Mouse (Mus musculus) kidney, embryonic 15.5 days (tissue): Measurements from ENCODE around the gene Mid1. TPM values are rescaled to one million over a fixed set of nuclear protein-coding genes. Genes with fewer than 3 reads are reported as not detected.
"Not testable (repeated sequence)": the region's sequence is repeated elsewhere in the genome, so short reads cannot be mapped to it uniquely, and the experiment has no call there.

ENCODE experiments used
- ATAC-seq: fragments of 200-750 bp; cut with Nextera tagmentation; replicated peaks from 2 replicates; pipeline ENCODE4 v1.8.0; 2017; ENCODE audit warnings: moderate TSS enrichment; ENCODE audit not compliant: low FRiP score
- H3K27ac ChIP-seq: fragments of 300-500 bp; sonication (generic); 2 replicates; pipeline ENCODE4 v1.5.1; 2015; ENCODE audit warnings: mild to moderate bottlenecking, inconsistent platforms
- H3K27me3 ChIP-seq: fragments of 300-500 bp; sonication (generic); 2 replicates; pipeline ENCODE4 v1.6.1; 2015; ENCODE audit warnings: inconsistent platforms
- H3K36me3 ChIP-seq: fragments of 300-500 bp; sonication (generic); 2 replicates; pipeline ENCODE4 v1.6.1; 2015; ENCODE audit warnings: inconsistent platforms
- H3K4me1 ChIP-seq: fragments of 300-500 bp; sonication (generic); 2 replicates; pipeline ENCODE4 v1.6.1; 2015; ENCODE audit warnings: inconsistent platforms
- H3K4me2 ChIP-seq: fragments of 300-500 bp; sonication (generic); 2 replicates; pipeline ENCODE4 v1.6.1; 2015; ENCODE audit warnings: moderate library complexity, mild to moderate bottlenecking, inconsistent platforms
- H3K4me3 ChIP-seq: fragments of 300-500 bp; sonication (generic); replicated peaks from 2 replicates; pipeline ENCODE4 v1.5.1; 2015; ENCODE audit warnings: mild to moderate bottlenecking, inconsistent platforms
- H3K9ac ChIP-seq: fragments of 300-500 bp; sonication (generic); 2 replicates; pipeline ENCODE4 v1.6.1; 2015; ENCODE audit warnings: mild to moderate bottlenecking, inconsistent platforms
- H3K9me3 ChIP-seq: fragments of 300-500 bp; sonication (generic); replicated peaks from 2 replicates; pipeline ENCODE4 v1.6.1; 2016; ENCODE audit warnings: inconsistent platforms
- WGBS: fragments of 180-500 bp; shearing (Covaris S2); methylation state at CpG from one replicate; pipeline ENCODE4 v1.1.7; 2015; ENCODE audit warnings: mixed read lengths; 5-methylcytosine and 5-hydroxymethylcytosine counted together
- polyA plus RNA-seq: library from polyadenylated mRNA; unstranded; fragments of >200 nt; fragmentation: Nextera tagmentation; extraction: Ambion mirVana; gene quantifications from 2 replicates; pipeline ENCODE4 v1.2.1, GENCODE M21; 2015

Gene Mid1
- polyA plus RNA-seq, 1 experiment from 2014 or later: 11.4 TPM

DNA sequence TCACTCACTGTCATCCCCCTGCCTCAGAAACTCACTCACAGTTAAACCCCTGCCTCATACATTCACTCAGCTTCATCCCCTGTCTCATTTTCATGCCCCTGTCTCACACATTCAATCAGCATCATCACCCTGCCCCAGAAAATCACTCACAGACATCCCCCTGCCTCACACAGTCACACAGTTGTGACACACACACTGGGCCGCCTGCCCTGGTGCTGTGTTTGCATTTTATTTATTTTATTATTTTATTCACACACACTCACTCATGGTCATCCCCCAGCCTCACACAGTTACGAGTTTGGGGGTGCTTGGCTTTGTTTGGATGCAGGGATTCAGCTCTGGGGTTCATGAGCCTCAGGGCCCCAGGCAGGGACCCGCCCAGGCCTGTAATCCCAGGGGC is 323.6 kb downstream of the Mid1 start:
- 42% methylated on average over 3 of the region's 3 CpGs for WGBS
- not testable (repeated sequence) for H3K4me3 ChIP-seq, H3K9ac ChIP-seq, H3K4me2 ChIP-seq, ATAC-seq, H3K27me3 ChIP-seq, H3K4me1 ChIP-seq, H3K27ac ChIP-seq
- Histone ChIP-seq H3K9me3 (peaks cover 38% of the 10 kb centered on the region), H3K36me3 (peaks cover 16% of the 10 kb centered on the region)

DNA sequence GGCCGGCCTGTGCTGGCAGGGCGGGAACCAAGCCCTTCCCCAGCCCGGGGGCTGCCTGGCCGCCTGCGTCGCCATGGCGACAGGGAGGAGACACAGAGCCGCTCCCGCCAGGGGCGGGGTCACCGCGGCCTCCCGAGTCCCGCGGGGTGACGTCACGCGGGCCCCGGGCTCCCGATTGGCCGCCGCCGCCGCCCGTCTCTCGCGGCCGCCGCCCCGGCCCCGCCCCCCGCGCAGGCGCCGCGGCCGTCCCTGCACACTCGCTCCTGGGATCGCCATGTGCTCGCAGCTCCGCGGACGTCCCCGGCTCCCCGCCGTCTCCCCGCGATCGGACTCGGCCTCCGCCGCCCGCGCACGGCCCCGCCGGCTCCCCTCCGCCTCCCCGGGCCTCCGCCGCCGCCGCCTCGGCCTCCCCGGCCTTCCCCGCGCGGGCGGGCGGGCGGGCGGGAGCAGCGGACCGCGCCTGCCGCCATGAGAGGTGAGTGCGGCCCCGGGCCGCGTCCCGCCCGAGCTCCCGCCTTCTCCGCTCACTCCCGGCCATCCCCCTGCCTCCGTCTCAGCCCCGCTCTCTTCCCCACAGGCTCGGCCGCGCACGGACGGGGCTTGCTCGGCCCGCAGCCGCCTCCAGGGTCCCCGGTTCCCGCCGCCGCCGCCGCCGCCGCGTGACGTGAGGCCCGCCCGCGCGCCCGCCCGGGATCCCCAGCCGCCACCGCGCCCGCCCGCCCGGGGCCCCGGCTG is 324.2 kb downstream of the Mid1 start, which contains the start of gene Gm21887:
Gm21887 (plus strand) TSS at position 644 of the 735 bp plus-strand sequence.
- Histone ChIP-seq H3K4me2 (peak within 1 kb of the TSS; percentile 45), H3K9ac (peak within 1 kb of the TSS; percentile 63), H3K36me3 (peaks cover 20% of the 10 kb centered on the region), H3K27ac (peak within 1 kb of the TSS; percentile 86), H3K9me3 (peaks cover 34% of the 10 kb centered on the region), H3K4me3 (peak within 1 kb of the TSS; percentile 54)
- not testable (repeated sequence) for H3K27me3 ChIP-seq, H3K4me1 ChIP-seq
- peak; percentile 88 for ATAC-seq
- WGBS: 72% methylated on average over 116 of the region's 118 CpGs

DNA sequence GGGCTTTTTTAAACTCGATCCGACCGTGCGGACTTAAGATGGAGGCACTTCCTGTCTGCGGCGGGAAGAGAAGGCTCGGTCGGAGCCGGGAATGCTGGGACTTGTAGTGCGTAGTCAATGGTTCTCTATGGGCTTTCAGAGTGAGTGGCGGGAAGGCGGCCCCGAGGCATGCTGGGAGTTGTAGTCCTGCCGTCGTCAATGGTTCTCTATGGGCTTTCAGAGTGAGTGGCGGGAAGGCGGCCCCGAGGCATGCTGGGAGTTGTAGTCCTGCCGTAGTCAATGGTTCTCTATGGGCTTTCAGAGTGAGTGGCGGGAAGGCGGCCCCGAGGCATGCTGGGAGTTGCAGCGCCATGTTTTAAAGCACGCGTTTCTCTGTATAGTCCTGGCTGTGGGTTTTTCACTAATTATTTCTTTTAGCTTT is 324.8 kb downstream of the Mid1 start:
- Histone ChIP-seq H3K36me3 (peaks cover 20% of the 10 kb centered on the region), H3K9ac (peak overlapping the region; percentile 63), H3K27ac (peak overlapping the region; percentile 86), H3K4me3 (peak overlapping the region; percentile 54), H3K9me3 (peaks cover 31% of the 10 kb centered on the region)
- not testable (repeated sequence) for H3K4me1 ChIP-seq, H3K4me2 ChIP-seq, H3K27me3 ChIP-seq
- ATAC-seq: peak; percentile 97
- WGBS: 58% methylated on average over 25 of the region's 25 CpGs

DNA sequence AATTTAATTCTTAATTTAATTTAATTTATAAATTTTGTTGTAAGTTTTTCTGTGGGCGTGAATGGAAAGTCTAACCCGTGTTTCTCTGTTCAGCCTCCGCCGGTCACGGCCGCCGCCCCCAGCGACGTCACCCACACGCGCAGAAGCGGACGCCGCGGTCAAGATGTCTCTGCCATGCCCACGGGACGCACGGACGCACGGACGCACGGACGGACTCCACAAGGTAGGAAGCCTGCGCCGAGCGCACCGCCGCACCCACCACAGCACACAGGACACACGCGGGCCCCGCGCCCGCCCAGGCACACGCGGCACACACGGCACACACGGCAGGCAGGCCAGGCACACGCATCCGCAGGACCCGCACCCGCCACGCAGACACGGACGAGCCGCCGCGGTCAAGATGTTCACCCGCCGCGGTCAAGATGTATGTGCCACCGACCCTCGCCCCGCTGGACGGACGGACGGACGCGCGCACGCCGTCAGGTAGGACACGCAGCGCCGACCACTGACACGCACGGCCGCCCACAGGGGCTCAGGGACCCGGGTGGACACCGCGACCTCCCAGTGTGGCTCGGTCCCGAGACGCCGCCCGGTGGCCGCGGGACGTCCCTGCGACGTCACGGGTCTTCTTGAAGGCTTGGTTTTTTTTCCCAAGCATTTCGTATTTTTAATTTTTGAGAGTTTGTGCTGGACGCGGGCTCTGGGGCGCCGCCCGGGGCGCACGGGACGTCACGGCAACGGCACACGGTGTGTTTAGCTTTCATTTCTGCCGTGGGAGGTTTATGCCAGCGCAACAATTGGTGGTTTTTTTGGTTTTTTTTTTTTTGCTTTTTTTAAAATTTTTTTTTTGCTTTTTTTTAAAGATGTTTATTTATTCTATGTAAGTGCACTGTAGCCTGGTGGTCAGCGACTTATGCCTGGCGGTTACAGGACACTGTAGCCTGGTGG is 325.9 kb downstream of the Mid1 start:
- not testable (repeated sequence) for H3K4me1 ChIP-seq, H3K27ac ChIP-seq, H3K9ac ChIP-seq, H3K27me3 ChIP-seq
- Histone ChIP-seq H3K9me3 (peaks cover 31% of the 10 kb centered on the region), H3K36me3 (peaks cover 20% of the 10 kb centered on the region), H3K4me3 (peak overlapping the region; percentile 30), H3K4me2 (peak overlapping the region; percentile 45)
- peak; percentile 24 for ATAC-seq
- WGBS: 81% methylated on average over 97 of the region's 97 CpGs

DNA sequence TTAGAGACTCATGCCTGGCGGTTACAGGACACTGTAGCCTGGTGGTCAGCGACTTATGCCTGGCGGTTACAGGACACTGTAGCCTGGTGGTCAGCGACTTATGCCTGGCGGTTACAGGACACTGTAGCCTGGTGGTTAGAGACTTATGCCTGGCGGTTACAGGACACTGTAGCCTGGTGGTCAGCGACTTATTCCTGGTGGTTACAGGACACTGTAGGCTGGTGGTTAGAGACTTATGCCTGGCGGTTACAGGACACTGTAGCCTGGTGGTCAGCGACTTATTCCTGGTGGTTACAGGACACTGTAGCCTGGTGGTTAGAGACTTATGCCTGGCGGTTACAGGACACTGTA is 326.5 kb downstream of the Mid1 start:
- H3K4me3 ChIP-seq, H3K4me2 ChIP-seq, H3K9ac ChIP-seq, H3K4me1 ChIP-seq, H3K27ac ChIP-seq, H3K27me3 ChIP-seq, ATAC-seq: not testable (repeated sequence)
- 86% methylated on average over 5 of the region's 10 CpGs for WGBS
- Histone ChIP-seq H3K36me3 (peaks cover 23% of the 10 kb centered on the region), H3K9me3 (peaks cover 31% of the 10 kb centered on the region)

DNA sequence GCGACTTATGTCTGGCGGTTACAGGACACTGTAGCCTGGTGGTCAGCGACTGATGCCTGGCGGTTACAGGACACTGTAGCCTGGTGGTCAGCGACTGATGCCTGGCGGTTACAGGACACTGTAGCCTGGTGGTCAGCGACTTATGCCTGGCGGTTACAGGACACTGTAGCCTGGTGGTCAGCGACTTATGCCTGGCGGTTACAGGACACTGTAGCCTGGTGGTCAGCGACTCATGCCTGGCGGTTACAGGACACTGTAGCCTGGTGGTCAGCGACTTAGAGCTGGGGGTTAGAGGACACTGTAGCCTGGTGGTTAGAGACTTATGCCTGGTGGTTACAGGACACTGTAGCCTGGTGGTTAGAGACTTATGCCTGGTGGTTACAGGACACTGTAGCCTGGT is 328.4 kb downstream of the Mid1 start:
- H3K4me3 ChIP-seq, H3K9ac ChIP-seq, H3K4me2 ChIP-seq, H3K27me3 ChIP-seq, ATAC-seq, H3K27ac ChIP-seq: not testable (repeated sequence)
- Histone ChIP-seq H3K9me3 (peaks cover 24% of the 10 kb centered on the region), H3K4me1 (peaks cover 10% of the 10 kb centered on the region; the same call in 1 of the 2 replicates), H3K36me3 (peaks cover 36% of the 10 kb centered on the region)
- WGBS: 80% methylated on average over 1 of the region's 13 CpGs

DNA sequence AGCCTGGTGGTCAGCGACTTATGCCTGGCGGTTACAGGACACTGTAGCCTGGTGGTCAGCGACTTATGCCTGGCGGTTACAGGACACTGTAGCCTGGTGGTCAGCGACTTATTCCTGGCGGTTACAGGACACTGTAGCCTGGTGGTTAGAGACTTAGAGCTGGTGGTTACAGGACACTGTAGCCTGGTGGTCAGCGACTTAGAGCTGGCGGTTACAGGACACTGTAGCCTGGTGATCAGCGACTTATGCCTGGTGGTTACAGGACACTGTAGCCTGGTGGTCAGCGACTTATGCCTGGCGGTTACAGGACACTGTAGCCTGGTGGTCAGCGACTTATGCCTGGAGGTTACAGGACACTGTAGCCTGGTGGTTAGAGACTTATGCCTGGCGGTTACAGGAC is 329.0 kb downstream of the Mid1 start:
- H3K9ac ChIP-seq, H3K4me3 ChIP-seq, ATAC-seq, H3K4me1 ChIP-seq, H3K27me3 ChIP-seq, H3K27ac ChIP-seq, H3K4me2 ChIP-seq: not testable (repeated sequence)
- Histone ChIP-seq H3K9me3 (peaks cover 27% of the 10 kb centered on the region), H3K36me3 (peaks cover 42% of the 10 kb centered on the region)
- WGBS: 80% methylated on average over 5 of the region's 13 CpGs

DNA sequence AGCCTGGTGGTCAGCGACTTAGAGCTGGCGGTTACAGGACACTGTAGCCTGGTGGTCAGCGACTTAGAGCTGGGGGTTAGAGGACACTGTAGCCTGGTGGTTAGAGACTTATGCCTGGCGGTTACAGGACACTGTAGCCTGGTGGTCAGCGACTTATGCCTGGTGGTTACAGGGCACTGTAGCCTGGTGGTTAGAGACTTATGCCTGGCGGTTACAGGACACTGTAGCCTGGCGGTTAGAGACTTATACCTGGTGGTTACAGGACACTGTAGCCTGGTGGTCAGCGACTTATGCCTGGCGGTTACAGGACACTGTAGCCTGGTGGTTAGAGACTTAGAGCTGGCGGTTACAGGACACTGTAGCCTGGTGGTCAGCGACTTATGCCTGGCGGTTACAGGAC is 330.9 kb downstream of the Mid1 start:
- not testable (repeated sequence) for H3K4me3 ChIP-seq, H3K27ac ChIP-seq, H3K4me2 ChIP-seq, H3K4me1 ChIP-seq, H3K27me3 ChIP-seq, ATAC-seq, H3K9ac ChIP-seq
- Histone ChIP-seq H3K36me3 (peaks cover 48% of the 10 kb centered on the region), H3K9me3 (peaks cover 23% of the 10 kb centered on the region)
- WGBS: 91% methylated on average over 10 of the region's 12 CpGs

DNA sequence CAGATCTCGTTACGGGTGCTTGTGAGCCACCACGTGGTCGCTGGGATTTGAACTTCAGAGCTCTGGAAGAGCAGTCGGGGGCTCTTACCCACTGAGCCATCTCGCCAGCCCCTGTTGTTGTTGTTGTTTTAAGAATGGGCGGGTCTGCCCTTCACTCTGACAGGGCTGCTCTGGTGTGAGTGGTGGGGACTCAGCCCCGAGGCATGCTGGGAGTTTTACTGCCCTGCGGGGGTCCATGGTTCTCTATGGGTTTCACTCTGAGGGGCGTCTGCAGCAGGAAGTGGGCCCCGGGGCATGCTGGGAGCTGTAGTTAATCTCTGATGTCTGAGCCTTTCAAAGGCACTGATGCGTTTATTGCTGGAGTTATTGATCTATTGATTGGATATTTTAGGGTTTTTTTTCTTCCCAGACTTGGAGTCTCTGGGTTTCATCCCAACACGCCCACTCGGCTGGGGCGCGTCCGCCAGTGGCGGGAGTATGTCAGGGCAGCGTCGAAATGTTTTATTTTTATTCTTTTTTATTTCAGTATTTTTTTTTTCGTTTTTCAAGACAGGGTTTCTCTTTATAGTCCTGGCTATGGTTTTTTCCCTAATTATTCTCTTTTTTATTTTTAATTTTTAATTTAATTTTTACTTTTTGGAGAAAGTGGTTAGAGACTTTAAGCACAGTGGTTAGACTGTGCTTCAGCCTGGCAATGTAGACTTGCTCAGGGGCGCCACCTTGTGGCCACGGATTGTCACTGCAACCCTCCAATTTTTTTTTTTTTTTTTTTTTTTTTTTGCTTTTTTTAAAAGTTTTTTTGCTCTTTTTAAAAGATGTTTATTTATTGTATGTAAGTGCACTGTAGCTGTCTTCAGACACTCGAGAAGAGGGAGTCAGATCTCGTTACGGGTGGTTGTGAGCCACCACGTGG is 332.6 kb downstream of the Mid1 start:
- 56% methylated on average over 27 of the region's 27 CpGs for WGBS
- H3K27ac ChIP-seq: 0 out of 2 replicates have a peak overlapping the region, but pooled peaks have one; percentile 11
- not testable (repeated sequence) for H3K4me1 ChIP-seq, H3K4me3 ChIP-seq, H3K27me3 ChIP-seq, H3K9ac ChIP-seq
- ATAC-seq: peak; percentile 92
- H3K4me2 ChIP-seq: peak overlapping the region; percentile 4; the same call in 1 of the 2 replicates
- peaks cover 23% of the 10 kb centered on the region for H3K9me3 ChIP-seq
- H3K36me3 ChIP-seq: peaks cover 52% of the 10 kb centered on the region

DNA sequence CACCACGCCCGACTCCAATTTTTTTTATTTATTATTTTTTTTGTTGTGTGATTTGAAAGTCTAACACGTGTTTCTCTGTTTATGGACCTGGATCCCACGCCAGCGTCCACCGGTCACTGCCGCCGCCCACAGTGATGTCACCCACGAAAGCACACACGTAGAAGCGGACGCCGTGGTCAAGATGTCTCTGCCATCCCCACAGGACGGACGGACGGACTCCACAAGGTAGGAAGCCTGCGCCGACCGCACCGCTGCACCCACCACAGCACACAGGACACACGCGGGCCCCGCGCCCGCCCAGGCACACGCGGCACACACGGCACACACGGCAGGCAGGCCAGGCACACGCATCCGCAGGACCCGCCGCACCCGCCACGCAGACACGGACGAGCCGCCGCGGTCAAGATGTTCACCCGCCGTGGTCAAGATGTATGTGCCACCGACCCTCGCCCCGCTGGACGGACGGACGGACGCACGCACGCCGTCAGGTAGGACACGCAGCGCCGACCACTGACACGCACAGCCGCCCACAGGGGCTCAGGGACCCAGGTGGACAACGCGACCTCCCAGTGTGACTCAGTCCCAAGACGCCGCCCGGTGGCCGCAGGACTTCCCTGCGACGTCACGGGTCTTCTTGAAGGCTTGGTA is 333.7 kb downstream of the Mid1 start:
- not testable (repeated sequence) for H3K27me3 ChIP-seq, H3K9ac ChIP-seq, H3K4me2 ChIP-seq, H3K4me1 ChIP-seq, H3K27ac ChIP-seq, H3K4me3 ChIP-seq
- Histone ChIP-seq H3K9me3 (peaks cover 23% of the 10 kb centered on the region), H3K36me3 (peaks cover 52% of the 10 kb centered on the region)
- WGBS: 84% methylated on average over 66 of the region's 66 CpGs
- ATAC-seq: peak; percentile 91
